In the genomic region with DNA sequence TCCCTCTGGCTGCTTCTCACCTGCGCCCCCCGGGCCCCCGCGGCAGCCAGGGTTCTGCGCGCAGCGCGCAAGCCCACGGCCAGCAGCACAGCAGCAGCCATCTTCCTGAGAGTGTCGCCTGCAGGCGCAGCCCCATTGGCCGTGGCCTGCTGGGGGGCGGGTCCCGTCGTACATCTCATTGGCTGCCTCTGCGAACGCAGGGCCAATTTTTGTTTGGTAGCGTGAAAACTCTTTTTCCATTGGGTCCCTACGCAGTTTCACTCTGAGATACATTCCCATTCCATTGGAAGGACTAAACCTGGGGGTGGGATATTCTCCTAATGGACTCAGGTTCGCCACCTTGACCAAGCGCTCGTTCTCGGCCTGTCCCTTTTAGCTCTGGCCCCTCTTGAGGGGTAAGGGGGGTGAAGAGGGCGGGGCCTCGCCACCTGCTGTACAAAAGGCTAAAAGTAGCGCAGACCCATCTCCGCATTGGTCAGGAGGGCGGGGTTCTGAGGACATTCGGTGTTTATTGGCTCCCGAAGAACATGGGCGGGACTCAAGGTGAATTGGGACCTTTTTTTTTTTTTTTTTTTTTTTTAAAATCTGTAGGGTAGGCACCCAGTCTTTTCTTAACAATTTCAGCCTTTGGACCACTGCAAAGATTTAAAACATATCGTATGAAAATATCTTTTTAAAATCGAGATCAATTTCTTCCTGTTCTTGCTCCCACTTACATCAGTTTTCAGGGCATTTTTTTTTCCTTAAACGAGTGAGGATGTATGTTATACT, we compare ENCODE assay signal across 8 mouse cellular contexts. TPM values are rescaled to one million over a fixed set of nuclear protein-coding genes. Genes with fewer than 3 reads are reported as not detected.
DNase-seq lines count a peak whose midpoint lies in the region; ATAC-seq lines count a peak whose summit lies in the region.

A gene (minus strand): TSS at position 128 of the 771 bp plus-strand sequence.

- peaks cover 2% of the 10 kb centered on the region; the same call in 1 of the 2 replicates for H3K27me3 ChIP-seq in hindbrain, embryonic 15.5 days

- 1% methylated on average over 34 of the region's 34 CpGs for WGBS in hindbrain, embryonic 15.5 days

- H3K27ac ChIP-seq in hindbrain, embryonic 15.5 days (replicated peaks): peak within 1 kb of the TSS; percentile 95

- H3K9ac ChIP-seq in hindbrain, embryonic 15.5 days: peak within 1 kb of the TSS; percentile 93

- H3K4me3 ChIP-seq in hindbrain, embryonic 15.5 days: peak within 1 kb of the TSS; percentile 92

- H3K4me1 ChIP-seq in hindbrain, embryonic 15.5 days (replicated peaks): peaks cover 23% of the 10 kb centered on the region

- H3K36me3 ChIP-seq in hindbrain, embryonic 15.5 days: no peaks in the 10 kb centered on the region

- H3K9me3 ChIP-seq in hindbrain, embryonic 15.5 days: no peaks in the 10 kb centered on the region

- peak within 1 kb of the TSS; percentile 81 for H3K4me2 ChIP-seq in hindbrain, embryonic 15.5 days

- DNase-seq in T-cell, adult 2 months (ENCODE audit: low spot score): peak; percentile 94
- DNase-seq in cerebellum, postnatal 36 days: peak; percentile 95 to 97
- peak; percentile 93 to 97 for DNase-seq in frontal cortex, postnatal 36 days (ENCODE audit: low spot score in 2 of 2)
- DNase-seq in left cerebral cortex, adult 11 months (ENCODE audit: low spot score): peak; percentile 95
- peak; percentile 94 to 96 for DNase-seq in lung, postnatal 4 days
- DNase-seq in retina, postnatal 7 days (ENCODE audit: low read depth, low spot score): peak; percentile 96
- peak; percentile 80 for DNase-seq in urinary bladder, adult 2 months (ENCODE audit: low spot score)

- peak; percentile 97 for ATAC-seq in hindbrain, embryonic 15.5 days (ENCODE audit: low FRiP score, low read depth)

RNA-seq across cellular contexts. Expression of the gene that starts here (rescaled TPM):
- 73.0 and 80.2 TPM in 2 replicates for polyA plus RNA-seq in hindbrain, embryonic 15.5 days (2015; fragmentation: Nextera tagmentation; extraction: Ambion mirVana)
- polyA plus RNA-seq in urinary bladder, adult 2 months (2012; rRNA removed): 107 and 112 TPM in 2 replicates

Comparison
In these comparisons a context has a peak if more than half of its experiments do, and no peak if none do; other contexts are left out.
1. Peak in every context shown above with its lines: DNase-seq, ATAC-seq, H3K4me3 ChIP-seq and H3K27ac ChIP-seq.